Mouse (Mus musculus) gastrocnemius, postnatal 25 days (tissue): ENCODE measurements at regions not wholly inside any gene's neighbourhood (a gene's known extent, or its start where the extent isn't known, plus 50 kb on each side); places are given as distances from the start of the nearest gene placed in this dataset.
A peak's percentile ranks its signal among the peaks of the same experiment; 100 is the strongest.

Source experiments
- DNase-seq: peaks from one replicate; pipeline ENCODE4 v3.0.0; 2022

- no peak for DNase-seq
Observed at GRCm38 (mm10) chr10:117579210-117579609, 50.1 kb upstream of the Cpm start.

GRCm38 (mm10) chr10:117578696-117579146 lies 50.6 kb upstream of the Cpm start:
- DNase-seq = no peak

- DNase-seq = no peak
Observed at GRCm38 (mm10) chr10:117577970-117578695, 51.2 kb upstream of the Cpm start.

- no peak for DNase-seq
Observed at GRCm38 (mm10) chr10:117576881-117577730, 52.2 kb upstream of the Cpm start.

GRCm38 (mm10) chr10:117576154-117576859 lies 53.0 kb upstream of the Cpm start:
- DNase-seq = no peak

GRCm38 (mm10) chr10:117575404-117576153 lies 53.7 kb upstream of the Cpm start:
- no peak for DNase-seq

- DNase-seq = no peak
Observed at GRCm38 (mm10) chr10:117574915-117575314, 54.4 kb upstream of the Cpm start.

GRCm38 (mm10) chr10:117574056-117574727 lies 55.1 kb upstream of the Cpm start:
- no peak for DNase-seq

- DNase-seq = no peak
Observed at GRCm38 (mm10) chr10:117573596-117573850, 55.8 kb upstream of the Cpm start.

- no peak for DNase-seq
Observed at GRCm38 (mm10) chr10:117572746-117573595, 56.3 kb upstream of the Cpm start.

GRCm38 (mm10) chr10:117571891-117572573 lies 57.3 kb upstream of the Cpm start:
- DNase-seq = no peak

- peak; percentile 47 for DNase-seq
Observed at GRCm38 (mm10) chr10:117570971-117571861, 58.1 kb upstream of the Cpm start.

- no peak for DNase-seq
Observed at GRCm38 (mm10) chr10:117570091-117570970, 59.0 kb upstream of the Cpm start.

GRCm38 (mm10) chr10:117569301-117570079 lies 59.8 kb upstream of the Cpm start:
- no peak for DNase-seq

- DNase-seq = no peak
Observed at GRCm38 (mm10) chr10:117568472-117569300, 60.6 kb upstream of the Cpm start.

- DNase-seq = no peak
Observed at GRCm38 (mm10) chr10:117568138-117568387, 61.2 kb upstream of the Cpm start.
